Mouse (Mus musculus): ENCODE measurements around the gene Hes2. TPM values are rescaled to one million over a fixed set of nuclear protein-coding genes. Genes with fewer than 3 reads are reported as not detected.

Gene Hes2
- polyA plus RNA-seq, 1 experiment from 2014 or later: not detected

DNA sequence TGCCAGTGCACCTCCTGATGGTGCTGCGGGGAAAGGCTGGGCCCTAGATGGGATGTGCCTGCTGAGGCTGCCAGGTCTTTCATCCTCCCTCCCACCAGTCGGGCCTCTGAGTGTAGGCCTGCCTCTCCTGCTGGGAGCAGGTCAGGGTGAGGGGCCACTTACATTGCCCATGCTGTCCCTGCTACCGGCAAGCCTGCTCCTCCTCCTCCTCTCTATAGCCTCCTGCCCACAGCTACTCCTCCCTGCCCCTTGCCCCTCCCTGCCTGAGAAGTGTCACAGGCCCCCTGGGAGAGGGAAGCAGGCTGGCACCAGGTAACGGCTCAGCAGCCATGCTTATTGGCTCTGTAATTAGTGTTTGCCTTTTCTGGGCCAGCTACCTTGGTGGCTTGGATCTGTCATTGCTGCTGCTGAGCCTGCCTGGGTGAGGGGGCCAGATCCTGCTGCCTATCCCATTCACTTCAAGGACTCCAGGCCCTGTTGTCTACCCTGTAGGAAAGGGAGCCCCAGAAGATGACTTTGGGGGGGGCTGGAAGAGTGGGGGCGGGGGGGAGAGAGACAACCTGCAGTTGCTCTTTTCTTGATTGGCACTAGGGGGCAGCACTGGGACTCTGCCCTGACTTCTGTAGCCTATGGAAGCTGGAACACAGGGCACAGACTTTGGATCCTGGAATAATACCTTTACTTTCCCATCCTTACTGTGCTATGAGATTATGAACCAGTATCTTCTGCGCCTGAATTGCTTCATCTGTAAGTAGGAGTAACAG, 22.4 kb upstream of the Hes2 start:
- DNase-seq: peak; percentile 54
- H3K9me3 ChIP-seq (ENCODE audit: low read length): no peaks in the 10 kb centered on the region
- H3K9ac ChIP-seq (replicated peaks): no peak overlapping the region
- WGBS (ENCODE audit: insufficient replicate concordance): 48% methylated on average over 5 of the region's 6 CpGs
- peaks cover 35% of the 10 kb centered on the region for H3K27me3 ChIP-seq (ENCODE audit: insufficient read depth, low read length)
- H3K4me1 ChIP-seq (ENCODE audit: insufficient read depth): peaks cover 16% of the 10 kb centered on the region
- TF ChIP-seq CTCF (IDR thresholded peaks at IDR 0.05; ENCODE audit: low read depth): peak; percentile 73
- no peak for TF ChIP-seq EP300 (IDR thresholded peaks at IDR 0.05; ENCODE audit: low read depth)
- H3K4me3 ChIP-seq (ENCODE audit: low read depth, low read length): no peak overlapping the region
- H3K36me3 ChIP-seq (replicated peaks; ENCODE audit: insufficient read depth, low read length): no peaks in the 10 kb centered on the region
- H3K4me2 ChIP-seq (ENCODE audit: low read depth, low read length): no peak overlapping the region
- no peak overlapping the region for H3K27ac ChIP-seq (ENCODE audit: low read depth)
- no peak for ATAC-seq

DNA sequence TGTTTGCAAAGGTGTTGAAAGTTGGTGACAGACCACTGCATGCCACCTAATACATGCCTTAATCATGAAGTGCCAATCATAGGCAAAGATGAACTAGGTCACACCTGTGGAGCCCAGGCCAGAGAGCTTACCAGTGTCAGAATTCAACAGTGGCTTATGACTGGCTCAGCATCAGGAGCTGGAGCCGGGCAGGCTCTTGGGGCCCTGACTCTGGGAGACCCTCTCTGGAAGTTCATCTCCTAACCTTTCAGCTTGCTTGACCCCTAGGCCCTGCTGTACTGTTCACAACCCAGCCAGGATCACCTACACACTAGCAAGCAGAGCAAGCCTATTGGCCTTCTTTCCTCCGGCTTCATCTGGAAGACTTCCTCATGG, 21.8 kb upstream of the Hes2 start:
- no peak for TF ChIP-seq EP300 (IDR thresholded peaks at IDR 0.05; ENCODE audit: low read depth)
- H3K27me3 ChIP-seq (ENCODE audit: insufficient read depth, low read length): peaks cover 30% of the 10 kb centered on the region
- WGBS (ENCODE audit: insufficient replicate concordance): 88% methylated on average over 2 of the region's 2 CpGs

DNA sequence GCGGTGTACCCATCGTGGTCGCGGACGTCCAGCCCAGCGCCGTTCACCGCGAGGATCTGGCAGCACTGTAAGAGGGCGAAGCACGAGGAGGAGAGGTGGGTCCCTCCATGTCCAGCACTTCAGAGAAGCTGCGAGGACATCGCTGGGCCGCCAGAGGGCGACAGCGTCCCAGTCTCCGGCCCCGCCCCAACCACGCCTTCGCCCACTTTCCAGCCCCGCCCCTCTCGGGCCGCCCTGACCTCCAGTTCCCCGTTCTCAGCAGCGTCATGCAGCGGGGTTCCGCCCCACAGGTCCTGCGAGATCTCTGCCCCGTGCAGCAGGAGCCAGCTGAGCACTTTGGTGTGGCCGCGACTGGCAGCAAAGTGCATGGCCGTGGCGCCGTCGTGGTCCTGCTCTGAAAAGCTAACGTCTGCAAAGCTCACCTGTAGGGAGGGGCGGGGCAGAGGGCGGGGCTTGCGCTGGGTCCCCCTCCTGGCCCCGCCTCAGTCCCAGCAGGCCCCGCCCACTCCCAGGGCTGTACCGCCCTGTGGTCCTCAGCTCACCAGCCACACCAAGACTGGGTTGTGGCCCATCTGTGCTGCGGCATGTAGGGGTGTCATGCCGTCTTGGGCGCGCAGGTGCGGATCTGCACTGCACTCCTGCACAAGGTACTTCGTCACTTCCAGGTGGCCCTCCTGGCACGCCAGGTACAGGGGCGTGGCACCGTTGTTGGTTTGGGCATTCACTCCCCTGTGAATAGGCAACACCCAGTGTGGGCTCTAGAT, 20.0 kb upstream of the Hes2 start:
- WGBS (ENCODE audit: insufficient replicate concordance): 2% methylated on average over 48 of the region's 51 CpGs
- Histone ChIP-seq H3K27ac (ENCODE audit: low read depth) (no peak overlapping the region), H3K4me2 (ENCODE audit: low read depth, low read length) (peak overlapping the region; percentile 73), H3K4me1 (ENCODE audit: insufficient read depth) (peaks cover 9% of the 10 kb centered on the region), H3K9ac (replicated peaks) (no peak overlapping the region), H3K27me3 (ENCODE audit: insufficient read depth, low read length) (peaks cover 13% of the 10 kb centered on the region; the same call in 1 of the 2 replicates), H3K9me3 (ENCODE audit: low read length) (no peaks in the 10 kb centered on the region), H3K36me3 (replicated peaks; ENCODE audit: insufficient read depth, low read length) (no peaks in the 10 kb centered on the region), H3K4me3 (ENCODE audit: low read depth, low read length) (peak overlapping the region; percentile 47)
- ATAC-seq: peak; percentile 96
- TF ChIP-seq EP300 (IDR thresholded peaks at IDR 0.05; ENCODE audit: low read depth): no peak
- TF ChIP-seq CTCF (IDR thresholded peaks at IDR 0.05; ENCODE audit: low read depth): peak; percentile 97
- DNase-seq: peak; percentile 93

More for the DNA sequence above, 21.8 kb upstream of the Hes2 start:
- Histone ChIP-seq H3K27ac (ENCODE audit: low read depth) (no peak overlapping the region), H3K9ac (replicated peaks) (no peak overlapping the region), H3K36me3 (replicated peaks; ENCODE audit: insufficient read depth, low read length) (no peaks in the 10 kb centered on the region), H3K4me2 (ENCODE audit: low read depth, low read length) (no peak overlapping the region), H3K4me3 (ENCODE audit: low read depth, low read length) (no peak overlapping the region), H3K4me1 (ENCODE audit: insufficient read depth) (peaks cover 11% of the 10 kb centered on the region), H3K9me3 (ENCODE audit: low read length) (no peaks in the 10 kb centered on the region)
- no peak for ATAC-seq
- no peak for DNase-seq

DNA sequence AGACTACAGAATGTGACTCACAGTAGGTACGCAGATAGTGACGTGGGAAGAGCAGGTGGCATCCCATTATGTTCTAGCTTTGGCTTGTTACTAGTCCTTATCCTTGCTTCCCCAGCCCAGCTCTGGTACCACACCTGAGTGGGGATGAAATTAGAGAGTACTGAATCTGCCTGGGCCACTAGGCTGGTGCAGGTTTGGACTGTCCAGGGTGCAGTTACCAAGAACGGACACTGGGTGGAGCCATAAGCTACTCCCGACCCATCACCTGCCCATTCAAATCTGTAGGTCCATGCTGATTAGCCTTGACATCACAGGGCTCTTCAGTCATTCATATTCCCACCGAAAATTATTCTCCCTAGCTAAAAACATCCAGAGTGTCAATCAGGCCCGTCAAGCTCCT, 18.2 kb upstream of the Hes2 start:
- peak; percentile 82 for TF ChIP-seq CTCF (IDR thresholded peaks at IDR 0.05; ENCODE audit: low read depth)
- no peak for TF ChIP-seq EP300 (IDR thresholded peaks at IDR 0.05; ENCODE audit: low read depth)
- Histone ChIP-seq H3K9me3 (ENCODE audit: low read length) (no peaks in the 10 kb centered on the region), H3K27me3 (ENCODE audit: insufficient read depth, low read length) (0 out of 2 replicates have a peak, but pooled peaks cover 6% of the 10 kb centered on the region), H3K4me2 (ENCODE audit: low read depth, low read length) (no peak overlapping the region), H3K4me3 (ENCODE audit: low read depth, low read length) (no peak overlapping the region), H3K4me1 (ENCODE audit: insufficient read depth) (peaks cover 9% of the 10 kb centered on the region), H3K27ac (ENCODE audit: low read depth) (no peak overlapping the region), H3K36me3 (replicated peaks; ENCODE audit: insufficient read depth, low read length) (no peaks in the 10 kb centered on the region), H3K9ac (replicated peaks) (no peak overlapping the region)
- WGBS (ENCODE audit: insufficient replicate concordance): 29% methylated on average over 6 of the region's 6 CpGs
- ATAC-seq (no peak), DNase-seq (peak; percentile 73)

DNA sequence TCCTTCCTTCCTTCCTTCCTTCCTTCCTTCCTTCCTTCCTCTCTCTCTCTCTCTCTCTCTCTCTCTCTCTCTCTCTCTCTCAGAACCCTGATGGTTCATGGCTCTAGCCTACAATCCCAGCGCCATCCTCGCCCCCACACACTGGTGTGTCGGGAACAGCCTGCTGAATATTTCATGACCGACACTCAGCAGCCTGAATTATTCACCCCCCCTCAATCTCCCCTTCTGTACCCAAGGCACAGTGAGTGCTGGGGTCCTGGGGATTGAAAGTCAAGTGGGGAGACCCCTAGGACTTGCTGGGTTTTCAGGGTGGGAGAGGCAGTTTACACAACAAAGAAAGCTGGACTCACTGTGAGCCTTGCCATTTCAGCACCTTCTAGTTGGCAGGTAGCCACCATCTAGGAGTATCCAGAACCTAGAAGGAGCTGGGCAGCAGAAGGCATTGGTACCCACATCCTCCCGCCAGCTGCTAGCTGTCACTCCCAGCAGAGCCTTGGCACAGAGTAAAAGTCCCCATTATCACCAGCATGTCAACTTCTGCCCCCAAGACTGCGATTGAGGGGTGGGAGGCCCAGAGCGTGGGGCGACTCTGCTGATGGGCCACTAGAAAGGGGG, 17.0 kb upstream of the Hes2 start:
- Histone ChIP-seq H3K27ac (ENCODE audit: low read depth) (no peak overlapping the region), H3K4me2 (ENCODE audit: low read depth, low read length) (no peak overlapping the region), H3K4me1 (ENCODE audit: insufficient read depth) (peaks cover 9% of the 10 kb centered on the region), H3K36me3 (replicated peaks; ENCODE audit: insufficient read depth, low read length) (no peaks in the 10 kb centered on the region), H3K9ac (replicated peaks) (no peak overlapping the region), H3K9me3 (ENCODE audit: low read length) (no peaks in the 10 kb centered on the region), H3K4me3 (ENCODE audit: low read depth, low read length) (no peak overlapping the region), H3K27me3 (ENCODE audit: insufficient read depth, low read length) (0 out of 2 replicates have a peak, but pooled peaks cover 6% of the 10 kb centered on the region)
- WGBS (ENCODE audit: insufficient replicate concordance): 73% methylated on average over 8 of the region's 8 CpGs
- no peak for DNase-seq
- TF ChIP-seq EP300 (IDR thresholded peaks at IDR 0.05; ENCODE audit: low read depth) (no peak), CTCF (IDR thresholded peaks at IDR 0.05; ENCODE audit: low read depth) (no peak)
- no peak for ATAC-seq

DNA sequence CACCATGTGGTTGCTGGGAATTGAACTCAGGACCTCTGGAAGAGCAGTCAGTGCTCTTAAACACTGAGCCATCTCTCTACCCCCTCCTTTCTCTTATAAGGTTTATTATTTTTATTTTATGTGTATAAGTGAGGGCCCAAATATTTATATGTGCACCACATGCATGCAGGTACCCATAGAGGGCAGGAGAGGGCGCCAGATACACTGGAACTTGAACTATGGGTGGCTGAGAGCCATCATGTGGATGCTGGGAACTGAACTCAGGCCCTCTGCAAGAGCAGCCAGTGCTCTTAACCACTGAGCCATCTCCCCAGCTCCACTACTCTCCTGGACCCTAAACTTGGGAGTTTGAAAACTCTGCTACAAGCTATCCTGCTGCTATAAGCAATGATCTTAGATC, 15.0 kb upstream of the Hes2 start:
- Histone ChIP-seq H3K9me3 (ENCODE audit: low read length) (no peaks in the 10 kb centered on the region), H3K27ac (ENCODE audit: low read depth) (no peak overlapping the region), H3K27me3 (ENCODE audit: insufficient read depth, low read length) (0 out of 2 replicates have a peak, but pooled peaks cover 6% of the 10 kb centered on the region), H3K9ac (replicated peaks) (no peak overlapping the region), H3K36me3 (replicated peaks; ENCODE audit: insufficient read depth, low read length) (no peaks in the 10 kb centered on the region), H3K4me2 (ENCODE audit: low read depth, low read length) (no peak overlapping the region), H3K4me1 (ENCODE audit: insufficient read depth) (peaks cover 5% of the 10 kb centered on the region), H3K4me3 (ENCODE audit: low read depth, low read length) (no peak overlapping the region)
- 27% methylated on average over 1 of the region's 1 CpGs for WGBS (ENCODE audit: insufficient replicate concordance)
- DNase-seq: no peak
- no peak for ATAC-seq
- TF ChIP-seq CTCF (IDR thresholded peaks at IDR 0.05; ENCODE audit: low read depth): peak; percentile 34
- no peak for TF ChIP-seq EP300 (IDR thresholded peaks at IDR 0.05; ENCODE audit: low read depth)

Data from liver, postnatal 0 days (tissue).